Mouse (Mus musculus) olfactory bulb, adult 2 months (tissue): ENCODE results near the gene Coil. TPM values are rescaled to one million over a fixed set of nuclear protein-coding genes. Genes with fewer than 3 reads are reported as not detected.

Source experiments
- H3K27ac ChIP-seq: fragments of 200-500 bp; 2 replicates; pipeline ENCODE4 v1.5.1; 2012; ENCODE audit warnings: low read depth, low read length; ENCODE audit not compliant: insufficient read depth
- H3K4me1 ChIP-seq: fragments of 200-500 bp; 2 replicates; pipeline ENCODE4 v1.6.1; 2012; ENCODE audit warnings: low read length; ENCODE audit not compliant: control insufficient read depth, insufficient read depth
- H3K4me3 ChIP-seq: fragments of 200-500 bp; 2 replicates; pipeline ENCODE4 v1.5.1; 2012; ENCODE audit warnings: mild to moderate bottlenecking, low read depth, low read length, moderate library complexity; ENCODE audit not compliant: insufficient read depth
- CTCF ChIP-seq: fragments of 200-500 bp; IDR thresholded peaks from 2 replicates; pipeline ENCODE4 v1.5.1; 2012; ENCODE audit warnings: low read depth, mild to moderate bottlenecking, low read length, moderate library complexity; ENCODE audit not compliant: insufficient read depth
- POLR2A ChIP-seq: fragments of 200-500 bp; IDR thresholded peaks from 2 replicates; pipeline ENCODE4 v1.6.1; 2012; ENCODE audit warnings: mild to moderate bottlenecking, low read depth, low read length, moderate library complexity; ENCODE audit not compliant: insufficient read depth
- WGBS: fragments of 180-500 bp; shearing (Covaris S2); methylation state at CpG from one replicate; pipeline ENCODE4 v1.1.7; 2018; 5-methylcytosine and 5-hydroxymethylcytosine counted together
- polyA plus RNA-seq: library from polyadenylated mRNA; stranded (reverse); fragments of >200 nt; gene quantifications from 2 replicates; pipeline ENCODE4 v1.2.4, GENCODE M21; 2012; ENCODE audit warnings: low replicate concordance; ENCODE audit not compliant: missing spikeins, insufficient read depth, insufficient read length

The Coil gene
- polyA plus RNA-seq, 1 experiment, result not detected

DNA sequence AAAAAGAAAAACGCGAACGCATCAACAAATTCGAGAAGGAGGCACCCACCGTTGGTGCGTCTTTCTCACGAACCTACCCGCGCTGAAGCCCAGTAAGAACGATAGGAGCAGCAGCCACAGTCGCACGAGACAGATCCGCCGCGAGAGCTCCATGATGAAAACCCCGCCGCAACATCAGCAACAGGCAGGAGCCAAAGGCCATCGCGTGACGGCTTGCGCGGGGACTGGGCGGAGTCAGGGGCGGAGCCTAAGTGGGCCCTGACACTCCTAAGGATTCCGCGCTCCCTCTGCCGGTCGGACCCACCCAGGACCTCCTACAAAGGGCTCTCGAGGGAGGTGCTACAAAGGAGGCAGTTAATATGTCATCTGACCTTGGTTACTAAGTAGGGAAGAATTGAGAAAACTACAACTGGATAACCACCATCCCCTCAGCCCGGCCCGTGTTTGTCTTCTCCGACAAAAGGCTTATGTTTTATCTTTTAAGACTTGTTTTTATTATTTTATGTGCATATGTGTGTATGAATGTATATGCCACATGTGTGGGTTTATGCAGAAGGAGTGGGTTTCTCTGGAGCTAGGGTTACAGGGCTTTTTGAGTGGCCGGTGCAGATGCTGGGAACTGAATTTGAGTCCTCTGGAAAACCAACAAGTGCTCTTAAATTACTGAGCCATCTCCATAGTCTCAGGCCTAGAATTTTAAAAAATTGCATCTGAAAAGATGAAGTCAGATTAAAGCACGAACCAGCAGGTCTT lies 14.7 kb upstream of the Coil start, which contains the start of gene Scpep1:
Gene Scpep1 (minus strand): TSS at position 249 of the 753 bp plus-strand sequence.
- peak within 1 kb of the TSS; percentile 65 for H3K4me3 ChIP-seq
- H3K4me1 ChIP-seq, result peaks cover 7% of the 10 kb centered on the region; the same call in 1 of the 2 replicates
- WGBS, result 4% methylated on average over 34 of the region's 34 CpGs
- H3K27ac ChIP-seq, result no peak within 1 kb of the TSS
- TF ChIP-seq CTCF (peak; percentile 78), POLR2A (0 out of 2 replicates have a peak, but pooled peaks have one; percentile 43)

DNA sequence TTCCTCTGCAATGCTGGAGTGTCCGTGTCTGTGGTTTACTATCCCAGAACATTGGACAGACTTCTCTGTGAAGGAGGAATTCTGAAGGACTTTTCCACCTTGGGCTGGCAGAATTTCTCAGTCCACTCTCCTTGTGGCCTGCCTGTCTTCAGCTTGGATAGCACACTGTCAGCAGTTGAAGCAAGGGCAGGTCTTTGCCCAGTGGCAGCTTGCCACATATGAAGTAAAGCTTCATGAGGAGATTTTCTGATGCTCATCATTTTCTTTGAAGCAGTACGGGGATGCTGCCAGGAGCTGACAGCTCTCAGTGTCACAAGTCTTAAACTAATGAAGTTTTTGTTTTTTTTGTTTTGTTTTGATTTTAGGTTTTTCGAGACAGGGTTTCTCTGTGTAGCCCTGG lies 11.2 kb upstream of the Coil start:
- TF ChIP-seq CTCF (no peak), POLR2A (no peak)
- Histone ChIP-seq H3K27ac (no peak overlapping the region), H3K4me1 (no peaks in the 10 kb centered on the region), H3K4me3 (no peak overlapping the region)
- WGBS, result 91% methylated on average over 3 of the region's 3 CpGs

DNA sequence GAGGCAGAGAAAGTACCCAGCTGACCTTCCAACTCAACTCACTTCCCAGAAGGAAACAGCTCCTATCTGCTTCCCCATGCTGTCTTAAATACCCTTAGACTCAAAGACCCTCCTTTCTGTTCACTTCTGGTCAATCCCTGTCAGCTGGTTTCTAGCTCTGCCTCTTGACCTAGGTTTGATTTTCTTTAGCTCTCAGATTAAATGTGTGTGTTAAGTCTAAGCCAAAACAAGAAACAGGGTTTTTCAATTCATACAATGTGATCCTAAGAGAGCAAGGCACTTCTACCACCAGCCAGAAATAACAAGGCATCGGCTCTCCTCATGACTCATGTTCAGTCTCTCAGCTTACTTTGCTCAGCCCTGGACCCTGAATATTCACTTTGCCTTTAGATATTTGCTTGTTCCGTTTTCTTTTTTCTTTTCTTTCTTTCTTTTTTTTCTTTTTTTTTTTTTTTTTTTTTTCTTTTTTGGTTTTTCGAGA lies 3.1 kb upstream of the Coil start, which contains the start of gene Elobl:
Gene Elobl (minus strand): TSS at position 51 of the 481 bp plus-strand sequence.
- WGBS, result 59% methylated on average over 3 of the region's 3 CpGs
- no peak for TF ChIP-seq CTCF
- no peak for TF ChIP-seq POLR2A
- Histone ChIP-seq H3K27ac (no peak within 1 kb of the TSS), H3K4me1 (no peaks in the 10 kb centered on the region), H3K4me3 (no peak within 1 kb of the TSS)

DNA sequence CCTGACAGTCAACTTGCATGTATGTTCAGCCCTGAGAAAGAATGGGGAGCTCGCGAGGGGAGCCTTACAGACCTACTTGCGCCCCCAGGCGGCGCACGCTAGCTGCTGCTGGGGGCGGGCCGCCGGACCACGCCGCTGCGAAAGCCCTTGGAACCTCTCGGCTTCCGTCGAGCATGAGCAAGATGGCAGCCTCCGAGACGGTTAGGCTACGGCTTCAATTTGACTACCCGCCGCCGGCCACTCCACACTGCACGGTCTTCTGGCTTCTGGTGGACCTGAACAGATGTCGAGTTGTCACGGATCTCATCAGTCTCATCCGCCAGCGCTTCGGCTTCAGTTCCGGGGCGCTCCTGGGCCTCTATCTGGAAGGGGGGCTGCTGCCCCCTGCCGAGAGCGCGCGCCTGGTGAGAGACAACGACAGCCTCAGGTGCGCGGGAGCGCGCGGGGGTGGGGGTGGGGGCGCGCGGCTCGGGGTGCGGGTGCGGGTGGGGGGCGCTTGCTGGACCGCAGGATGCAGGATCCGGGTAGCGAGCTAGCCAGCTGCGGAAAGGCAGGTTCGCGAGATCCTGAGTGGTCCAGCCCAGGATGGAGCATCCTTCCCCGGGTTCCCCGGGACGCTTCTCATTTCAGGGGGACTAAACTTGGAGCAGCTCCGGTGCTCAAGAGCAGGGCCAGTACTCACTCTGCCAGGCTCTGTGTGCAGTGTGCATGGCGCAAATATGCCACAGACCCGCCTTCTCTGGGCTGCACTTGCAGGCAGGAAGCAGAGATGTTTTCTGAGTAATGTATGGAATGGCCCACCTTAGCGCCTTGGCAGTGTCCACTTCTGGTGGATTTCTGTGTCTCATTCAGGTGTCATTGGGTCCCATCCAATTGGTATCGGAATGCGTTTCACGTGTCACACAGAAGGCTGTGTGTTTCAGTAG lies 4.0 kb downstream of the Coil start:
- H3K27ac ChIP-seq, result peak overlapping the region; percentile 84
- WGBS, result under 1% methylated on average over 62 of the region's 62 CpGs
- peaks cover 8% of the 10 kb centered on the region; the same call in 1 of the 2 replicates for H3K4me1 ChIP-seq
- TF ChIP-seq POLR2A, result peak; percentile 54; the same call in 1 of the 2 replicates
- TF ChIP-seq CTCF, result peak; percentile 91
- H3K4me3 ChIP-seq, result peak overlapping the region; percentile 91

DNA sequence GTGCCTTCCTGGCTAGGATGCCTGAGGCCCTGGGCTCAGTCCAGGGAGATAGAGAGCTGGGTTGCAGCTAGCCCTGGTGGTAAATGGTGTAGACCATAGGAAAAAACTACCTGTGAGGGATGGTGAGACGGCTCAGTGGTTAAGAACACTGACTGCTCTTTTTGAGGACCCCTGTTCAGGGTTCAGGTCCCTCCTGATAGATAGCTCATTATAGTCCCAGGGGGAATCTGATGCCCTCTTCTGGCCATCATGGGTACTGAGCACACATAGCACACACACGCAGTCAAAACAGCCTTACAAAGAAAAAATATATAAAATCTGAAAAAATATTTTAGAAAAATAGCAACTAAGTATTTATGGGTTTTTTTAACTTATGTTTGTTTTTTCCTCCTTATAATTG lies 6.3 kb downstream of the Coil start:
- no peak for TF ChIP-seq POLR2A
- no peak for TF ChIP-seq CTCF
- no peak overlapping the region for H3K27ac ChIP-seq
- 96% methylated on average over 2 of the region's 2 CpGs for WGBS
- peaks cover 8% of the 10 kb centered on the region; the same call in 1 of the 2 replicates for H3K4me1 ChIP-seq
- H3K4me3 ChIP-seq, result no peak overlapping the region

DNA sequence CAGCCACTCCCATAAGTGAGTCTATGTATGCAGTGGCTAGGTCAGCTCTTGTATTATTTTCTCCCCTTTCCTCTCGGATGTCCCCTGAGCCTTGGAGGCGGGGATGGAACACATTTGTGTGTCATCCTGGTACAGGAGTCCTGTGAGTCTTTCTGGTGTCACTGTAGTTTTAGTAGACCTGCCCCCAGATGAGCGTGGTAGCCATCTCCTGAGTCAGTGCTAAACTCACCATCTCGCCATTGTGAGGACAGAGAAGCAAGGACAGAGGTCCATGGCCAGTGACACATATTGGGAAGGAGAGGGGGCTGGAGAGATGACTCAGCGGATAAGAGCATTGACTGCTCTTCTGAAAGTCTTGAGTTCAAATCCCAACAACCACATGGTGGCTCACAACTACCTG lies 7.1 kb downstream of the Coil start:
- TF ChIP-seq CTCF, result no peak
- no peak for TF ChIP-seq POLR2A
- WGBS, result 96% methylated on average over 5 of the region's 5 CpGs
- Histone ChIP-seq H3K4me3 (no peak overlapping the region), H3K4me1 (peaks cover 8% of the 10 kb centered on the region; the same call in 1 of the 2 replicates), H3K27ac (no peak overlapping the region)

DNA sequence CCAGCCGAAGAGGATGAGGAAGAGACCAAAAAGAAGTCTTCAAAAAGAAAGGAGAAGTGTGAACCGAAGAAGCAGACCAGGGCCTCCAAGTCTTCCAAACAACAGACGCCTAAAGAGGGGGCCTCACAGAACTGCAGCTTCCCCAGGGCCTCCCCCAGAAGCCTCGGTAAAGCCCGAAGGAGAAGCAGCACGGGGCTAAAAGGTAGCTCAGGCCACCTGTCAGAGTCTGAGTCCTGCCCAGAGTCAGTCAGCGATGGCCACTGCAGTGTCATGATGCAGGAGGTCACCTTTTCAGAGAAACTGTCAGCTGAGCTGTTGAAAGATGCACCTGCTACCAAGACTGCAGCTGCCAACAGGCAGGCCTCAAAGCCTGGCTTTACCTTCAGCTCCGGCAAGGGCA lies 11.3 kb downstream of the Coil start:
- TF ChIP-seq CTCF, result no peak
- TF ChIP-seq POLR2A, result no peak
- no peaks in the 10 kb centered on the region for H3K4me1 ChIP-seq
- no peak overlapping the region for H3K27ac ChIP-seq
- 86% methylated on average over 8 of the region's 8 CpGs for WGBS
- H3K4me3 ChIP-seq, result no peak overlapping the region

DNA sequence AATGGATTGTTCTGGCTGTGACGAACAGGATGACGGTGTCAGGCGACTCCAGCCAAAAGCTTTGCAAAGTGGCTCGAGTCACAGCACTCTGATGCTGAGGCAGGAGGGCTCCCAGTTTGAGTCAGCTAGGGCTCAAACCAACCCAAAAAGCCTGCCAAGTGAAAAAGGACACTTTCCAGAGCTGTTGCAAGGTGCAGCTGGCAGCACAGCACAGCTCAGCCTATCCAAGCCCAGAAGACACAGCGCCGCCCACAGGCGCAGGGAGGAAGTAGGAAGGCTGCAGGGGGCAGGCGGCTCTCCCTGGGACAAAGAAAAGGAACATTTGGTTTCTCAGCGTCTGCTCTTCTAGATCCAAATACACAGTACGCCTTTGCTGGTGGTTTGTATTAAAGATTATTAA lies 16.6 kb downstream of the Coil start:
- no peaks in the 10 kb centered on the region for H3K4me1 ChIP-seq
- 85% methylated on average over 10 of the region's 10 CpGs for WGBS
- no peak overlapping the region for H3K27ac ChIP-seq

DNA sequence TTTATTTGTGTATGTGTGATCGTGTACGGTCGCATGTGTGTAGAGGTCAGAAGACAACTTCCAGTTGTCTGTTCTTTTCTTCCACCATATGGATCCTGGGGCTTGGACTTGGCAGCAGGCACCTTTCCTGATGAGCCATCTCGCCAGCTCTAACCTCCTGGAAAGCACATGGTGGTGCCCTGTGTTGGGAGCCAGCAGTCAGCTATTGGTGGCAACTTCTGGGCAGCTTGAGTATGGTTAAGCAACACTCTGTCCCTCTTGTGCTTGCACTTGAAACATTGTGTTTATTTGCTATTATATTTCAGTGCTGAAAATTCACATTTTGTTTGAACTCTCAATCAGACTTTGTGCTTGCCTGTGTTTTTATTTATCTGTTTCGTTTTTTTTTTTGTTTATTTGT lies 18.9 kb downstream of the Coil start:
- 83% methylated on average over 5 of the region's 5 CpGs for WGBS
- Histone ChIP-seq H3K27ac (no peak overlapping the region), H3K4me3 (no peak overlapping the region), H3K4me1 (no peaks in the 10 kb centered on the region)
- TF ChIP-seq POLR2A, result no peak

More for the DNA sequence above, 16.6 kb downstream of the Coil start:
- H3K4me3 ChIP-seq, result no peak overlapping the region
- TF ChIP-seq CTCF, result no peak
